ENCODE assay signal across 8 mouse cellular contexts in genomic region chr8:95490006-95490405, GRCm38 (mm10). TPM values are rescaled to one million over a fixed set of nuclear protein-coding genes. Genes with fewer than 3 reads are reported as not detected.
DNase-seq lines count a peak whose midpoint lies in the region; ATAC-seq lines count a peak whose summit lies in the region.

Gene Csnk2a2, minus strand, starts transcription at chr8:95490039.

- peaks cover 3% of the 10 kb centered on the region; the same call in 1 of the 2 replicates for H3K4me1 ChIP-seq in neural tube, embryonic 11.5 days (ENCODE audit: control insufficient read depth, insufficient read depth, low read length)
- H3K4me1 ChIP-seq in embryonic facial prominence, embryonic 14.5 days (ENCODE audit: control insufficient read depth, insufficient read depth, low read length) = peaks cover 8% of the 10 kb centered on the region
- peaks cover 16% of the 10 kb centered on the region for H3K4me1 ChIP-seq in heart, embryonic 16.5 days (ENCODE audit: control insufficient read depth, insufficient read depth, low read length)
- H3K4me1 ChIP-seq in neural tube, embryonic 13.5 days (replicated peaks) = peaks cover 20% of the 10 kb centered on the region

- H3K27me3 ChIP-seq in neural tube, embryonic 11.5 days (ENCODE audit: control insufficient read depth, insufficient read depth, low read length) = no peaks in the 10 kb centered on the region
- H3K27me3 ChIP-seq in embryonic facial prominence, embryonic 14.5 days (replicated peaks; ENCODE audit: control insufficient read depth, insufficient read depth, low read length) = no peaks in the 10 kb centered on the region
- no peaks in the 10 kb centered on the region for H3K27me3 ChIP-seq in heart, embryonic 16.5 days (ENCODE audit: control insufficient read depth, insufficient read depth, low read length)
- H3K27me3 ChIP-seq in neural tube, embryonic 13.5 days = no peaks in the 10 kb centered on the region

- H3K9ac ChIP-seq in neural tube, embryonic 11.5 days (ENCODE audit: low read length) = peak within 1 kb of the TSS; percentile 95
- H3K9ac ChIP-seq in embryonic facial prominence, embryonic 14.5 days (ENCODE audit: low read depth, low read length) = peak within 1 kb of the TSS; percentile 95
- peak within 1 kb of the TSS; percentile 97 for H3K9ac ChIP-seq in heart, embryonic 16.5 days (ENCODE audit: low read length)
- H3K9ac ChIP-seq in neural tube, embryonic 13.5 days = peak within 1 kb of the TSS; percentile 96

- intact Hi-C loops in left cerebral cortex, postnatal 4 days (cut with DNase I) = no loop called here

- peak within 1 kb of the TSS; percentile 99 for H3K4me3 ChIP-seq in neural tube, embryonic 11.5 days (ENCODE audit: low read depth, low read length)
- peak within 1 kb of the TSS; percentile 87 for H3K4me3 ChIP-seq in embryonic facial prominence, embryonic 14.5 days (ENCODE audit: low read depth, low read length)
- H3K4me3 ChIP-seq in heart, embryonic 16.5 days (ENCODE audit: low read length) = peak within 1 kb of the TSS; percentile 95
- peak within 1 kb of the TSS; percentile 98 for H3K4me3 ChIP-seq in neural tube, embryonic 13.5 days

- DNase-seq in neural tube, embryonic 11.5 days (ENCODE audit: low spot score) = no peak
- no peak for DNase-seq in neural tube, embryonic 10.5 days (ENCODE audit: extremely low spot score, low spot score)
- no peak for DNase-seq in embryonic facial prominence, embryonic 14.5 days (ENCODE audit: low spot score)
- no peak for DNase-seq in left cerebral cortex, postnatal 4 days
- no peak for DNase-seq in frontal cortex, postnatal 25 days (ENCODE audit: low spot score in 2 of 2)
- DNase-seq in urinary bladder, postnatal 25 days (ENCODE audit: low spot score) = no peak

- no peak for ATAC-seq in neural tube, embryonic 11.5 days (ENCODE audit: insufficient read depth, low FRiP score, low TSS enrichment)
- no peak for ATAC-seq in embryonic facial prominence, embryonic 14.5 days (ENCODE audit: low read depth)
- no peak for ATAC-seq in heart, embryonic 16.5 days (replicated peaks; ENCODE audit: extremely low read depth, insufficient read depth, low FRiP score)
- no peak for ATAC-seq in neural tube, embryonic 13.5 days (ENCODE audit: low read depth)

- peaks cover 2% of the 10 kb centered on the region; the same call in 1 of the 2 replicates for H3K36me3 ChIP-seq in neural tube, embryonic 11.5 days (ENCODE audit: control insufficient read depth, insufficient read depth, low read length)
- H3K36me3 ChIP-seq in embryonic facial prominence, embryonic 14.5 days (ENCODE audit: control insufficient read depth, insufficient read depth, low read length) = peaks cover 17% of the 10 kb centered on the region; the same call in 1 of the 2 replicates
- H3K36me3 ChIP-seq in heart, embryonic 16.5 days (ENCODE audit: control insufficient read depth, insufficient read depth) = peaks cover 12% of the 10 kb centered on the region
- H3K36me3 ChIP-seq in neural tube, embryonic 13.5 days = peaks cover 7% of the 10 kb centered on the region; the same call in 1 of the 2 replicates

- peak within 1 kb of the TSS; percentile 95 for H3K4me2 ChIP-seq in neural tube, embryonic 11.5 days (ENCODE audit: low read depth)
- H3K4me2 ChIP-seq in embryonic facial prominence, embryonic 14.5 days (ENCODE audit: low read depth, low read length) = peak within 1 kb of the TSS; percentile 72
- H3K4me2 ChIP-seq in heart, embryonic 16.5 days (ENCODE audit: low read depth, low read length) = peak within 1 kb of the TSS; percentile 77
- peak within 1 kb of the TSS; percentile 63 for H3K4me2 ChIP-seq in neural tube, embryonic 13.5 days

- H3K27ac ChIP-seq in neural tube, embryonic 11.5 days (ENCODE audit: low read depth, low read length) = no peak within 1 kb of the TSS
- H3K27ac ChIP-seq in embryonic facial prominence, embryonic 14.5 days (replicated peaks; ENCODE audit: low read depth, low read length) = no peak within 1 kb of the TSS
- no peak within 1 kb of the TSS for H3K27ac ChIP-seq in heart, embryonic 16.5 days (ENCODE audit: low read length)
- H3K27ac ChIP-seq in neural tube, embryonic 13.5 days (replicated peaks) = no peak within 1 kb of the TSS

- WGBS in neural tube, embryonic 11.5 days = 84% methylated on average over 5 of the region's 5 CpGs
- 79% methylated on average over 5 of the region's 5 CpGs for WGBS in embryonic facial prominence, embryonic 14.5 days
- WGBS in heart, embryonic 16.5 days = 79% methylated on average over 5 of the region's 5 CpGs
- WGBS in neural tube, embryonic 13.5 days = 79% methylated on average over 5 of the region's 5 CpGs

- no peaks in the 10 kb centered on the region for H3K9me3 ChIP-seq in neural tube, embryonic 11.5 days (ENCODE audit: control insufficient read depth, low read length)
- H3K9me3 ChIP-seq in embryonic facial prominence, embryonic 14.5 days (ENCODE audit: control insufficient read depth, low read length) = no peaks in the 10 kb centered on the region
- no peaks in the 10 kb centered on the region for H3K9me3 ChIP-seq in heart, embryonic 16.5 days (replicated peaks; ENCODE audit: control insufficient read depth, low read length)
- no peaks in the 10 kb centered on the region for H3K9me3 ChIP-seq in neural tube, embryonic 13.5 days

RNA-seq across cellular contexts. Expression of gene Csnk2a2, which starts in this region (rescaled TPM):
- 16.7 and 18.3 TPM in 2 replicates for polyA plus RNA-seq in neural tube, embryonic 11.5 days (2014; fragmentation: Nextera tagmentation; extraction: Ambion mirVana)
- polyA plus RNA-seq in embryonic facial prominence, embryonic 14.5 days (2014; fragmentation: Nextera tagmentation; extraction: Ambion mirVana) = 18.7 and 22.5 TPM in 2 replicates
- polyA plus RNA-seq in heart, embryonic 16.5 days (2015; fragmentation: Nextera tagmentation; extraction: Ambion mirVana) = 6.0 and 6.1 TPM in 2 replicates
- total RNA-seq in left cerebral cortex, postnatal 4 days (2021) = 10 to 100 TPM; 81.1 to 93.5 TPM
- polyA plus RNA-seq in neural tube, embryonic 13.5 days (2015; fragmentation: Nextera tagmentation; extraction: Ambion mirVana) = 8.0 and 8.6 TPM in 2 replicates
